ENCODE assay signal across 30 mouse cellular contexts in genomic region chr17:86830893-86831292, GRCm38 (mm10).
DNase-seq lines count a peak whose midpoint lies in the region; ATAC-seq lines count a peak whose summit lies in the region.
"Had no signal": no experiment of that assay in that cellular context is flagged by ENCODE, and none has a peak within 500 bp of the region (broad histone marks: within the 10 kb centered on the region; RNA-seq: fewer than 3 reads in every experiment).

No protein-coding gene starts in this region.

- no peaks in the 10 kb centered on the region for H3K9me3 ChIP-seq in embryonic facial prominence, embryonic 10.5 days
- H3K9me3 ChIP-seq: heart, embryonic 13.5 days; limb, embryonic 15.5 days; neural tube, embryonic 13.5 days; stomach, embryonic 15.5 days had no signal

- peak; percentile 3 for DNase-seq in heart, postnatal 4 days
- DNase-seq in heart, adult 9 months (ENCODE audit: low spot score in 2 of 2) = no peak
- DNase-seq in thymus, postnatal 0 days (ENCODE audit: low spot score) = peak; percentile 0
- no peak for DNase-seq in thymus, adult 18-20 months
- DNase-seq in embryonic facial prominence, embryonic 10.5 days (ENCODE audit: low spot score) = peak; percentile 6
- DNase-seq in urinary bladder, postnatal 36 days (ENCODE audit: low spot score in 2 of 2) = peak; percentile 12 to 34
- DNase-seq: adrenal gland, adult 8-10 months; cerebellum, adult 8-10 months; cerebellum, postnatal 25 days; gastrocnemius, postnatal 14 days; heart, postnatal 10 days; kidney, adult 8-10 months; kidney, postnatal 4 days; lung, embryonic 14.5 days; lung, postnatal 14 days; right cerebral cortex, postnatal 25 days; thymus, adult 2 months; thymus, postnatal 4 days had no signal

- 83% methylated on average over 12 of the region's 12 CpGs for WGBS in embryonic facial prominence, embryonic 10.5 days

- no peaks in the 10 kb centered on the region for H3K36me3 ChIP-seq in embryonic facial prominence, embryonic 10.5 days (replicated peaks)
- H3K36me3 ChIP-seq: limb, embryonic 15.5 days; neural tube, embryonic 13.5 days; stomach, embryonic 15.5 days had no signal

- no peaks in the 10 kb centered on the region for H3K27me3 ChIP-seq in embryonic facial prominence, embryonic 10.5 days (replicated peaks; ENCODE audit: low read depth, poor library complexity, severe bottlenecking)
- H3K27me3 ChIP-seq: limb, embryonic 15.5 days; neural tube, embryonic 13.5 days; stomach, embryonic 15.5 days had no signal

- H3K4me1 ChIP-seq in embryonic facial prominence, embryonic 10.5 days = no peaks in the 10 kb centered on the region
- H3K4me1 ChIP-seq: heart, embryonic 13.5 days; limb, embryonic 15.5 days; neural tube, embryonic 13.5 days; stomach, embryonic 15.5 days had no signal

- no peak overlapping the region for H3K4me3 ChIP-seq in embryonic facial prominence, embryonic 10.5 days
- H3K4me3 ChIP-seq: heart, embryonic 13.5 days; limb, embryonic 15.5 days; myocyte; neural tube, embryonic 13.5 days; stomach, embryonic 15.5 days had no signal

- H3K27ac ChIP-seq in embryonic facial prominence, embryonic 10.5 days (replicated peaks) = no peak overlapping the region
- H3K27ac ChIP-seq: heart, embryonic 13.5 days; kidney, postnatal 0 days; limb, embryonic 15.5 days; liver, embryonic 14.5 days; neural tube, embryonic 13.5 days; stomach, embryonic 15.5 days had no signal

- ATAC-seq in cerebellum, adult (ENCODE audit: insufficient number of reproducible peaks, low FRiP score, low TSS enrichment) = no peak
- ATAC-seq: activated CD4-positive, CD25-positive, alpha-beta regulatory T cell, adult 4 months; forebrain, embryonic 14.5 days; hindbrain, embryonic 16.5 days; intestine, embryonic 16.5 days had no signal

Comparison
In these comparisons a context has a peak if more than half of its experiments do, and no peak if none do; other contexts are left out.
1. DNase-seq: peak in heart, postnatal 4 days (single experiment), thymus, postnatal 0 days (single experiment), embryonic facial prominence, embryonic 10.5 days (single experiment) and urinary bladder, postnatal 36 days (2 of 2); none in heart, adult 9 months (0 of 2) and thymus, adult 18-20 months (0 of 2).